Mouse (Mus musculus) heart, embryonic 12.5 days (tissue): ENCODE results near the gene Spats1. TPM values are rescaled to one million over a fixed set of nuclear protein-coding genes. Genes with fewer than 3 reads are reported as not detected.
"Not testable (repeated sequence)": the region's sequence is repeated elsewhere in the genome, so short reads cannot be mapped to it uniquely, and the experiment has no call there.

Source experiments
- ATAC-seq: fragments of 200-750 bp; cut with Nextera tagmentation; 2 replicates; pipeline ENCODE4 v1.8.0; 2017; ENCODE audit warnings: moderate TSS enrichment, moderate library complexity; ENCODE audit not compliant: insufficient number of reproducible peaks, low FRiP score
- H3K27ac ChIP-seq: fragments of 300-500 bp; sonication (generic); 2 replicates; pipeline ENCODE4 v1.5.1; 2016; ENCODE audit warnings: mild to moderate bottlenecking, moderate library complexity; ENCODE audit not compliant: poor library complexity, severe bottlenecking
- H3K27me3 ChIP-seq: fragments of 300-500 bp; sonication (generic); replicated peaks from 2 replicates; pipeline ENCODE4 v1.6.1; 2016; ENCODE audit warnings: mild to moderate bottlenecking, moderate library complexity
- H3K36me3 ChIP-seq: fragments of 300-500 bp; sonication (generic); 2 replicates; pipeline ENCODE4 v1.6.1; 2016; ENCODE audit warnings: mild to moderate bottlenecking, moderate library complexity
- H3K4me1 ChIP-seq: fragments of 300-500 bp; sonication (generic); replicated peaks from 2 replicates; pipeline ENCODE4 v1.6.1; 2016; ENCODE audit warnings: mild to moderate bottlenecking
- H3K4me2 ChIP-seq: fragments of 300-500 bp; sonication (generic); 2 replicates; pipeline ENCODE4 v1.6.1; 2016; ENCODE audit warnings: mild to moderate bottlenecking, moderate library complexity
- H3K4me3 ChIP-seq: fragments of 300-500 bp; sonication (generic); 2 replicates; pipeline ENCODE4 v1.5.1; 2016; ENCODE audit warnings: mild to moderate bottlenecking
- H3K9ac ChIP-seq: fragments of 300-500 bp; sonication (generic); 2 replicates; pipeline ENCODE4 v1.6.1; 2016; ENCODE audit warnings: mild to moderate bottlenecking, moderate library complexity
- H3K9me3 ChIP-seq: fragments of 300-500 bp; sonication (generic); replicated peaks from 2 replicates; pipeline ENCODE4 v1.6.1; 2016; ENCODE audit warnings: mild to moderate bottlenecking, moderate library complexity
- WGBS: fragments of 180-500 bp; shearing (Covaris S2); methylation state at CpG from one replicate; pipeline ENCODE4 v1.1.7; 2016; 5-methylcytosine and 5-hydroxymethylcytosine counted together
- polyA plus RNA-seq: library from polyadenylated mRNA; unstranded; fragments of >200 nt; fragmentation: Nextera tagmentation; extraction: Ambion mirVana; gene quantifications from 2 replicates; pipeline ENCODE4 v1.2.1, GENCODE M21; 2016

Spats1 gene
- polyA plus RNA-seq, 1 experiment from 2014 or later, result 0.66 TPM

- Histone ChIP-seq H3K9me3 (no peaks in the 10 kb centered on the region), H3K9ac (no peak overlapping the region), H3K4me1 (peaks cover 4% of the 10 kb centered on the region), H3K27ac (no peak overlapping the region), H3K36me3 (peaks cover 5% of the 10 kb centered on the region; the same call in 1 of the 2 replicates), H3K4me3 (no peak overlapping the region), H3K27me3 (no peaks in the 10 kb centered on the region), H3K4me2 (no peak overlapping the region)
- 56% methylated on average over 2 of the region's 2 CpGs for WGBS
- no peak for ATAC-seq
Observed at GRCm38 (mm10) chr17:45447063-45447462, 28.2 kb downstream of the Spats1 start.

GRCm38 (mm10) chr17:45445923-45446322, 29.3 kb downstream of the Spats1 start:
- no peak overlapping the region for H3K4me2 ChIP-seq
- WGBS, result 79% methylated on average over 4 of the region's 4 CpGs
- peaks cover 7% of the 10 kb centered on the region; the same call in 1 of the 2 replicates for H3K36me3 ChIP-seq
- peaks cover 4% of the 10 kb centered on the region for H3K4me1 ChIP-seq
- H3K9me3 ChIP-seq, result no peaks in the 10 kb centered on the region
- no peak overlapping the region for H3K4me3 ChIP-seq
- no peak overlapping the region for H3K27ac ChIP-seq
- H3K9ac ChIP-seq, result no peak overlapping the region
- ATAC-seq, result no peak
- no peaks in the 10 kb centered on the region for H3K27me3 ChIP-seq

DNA sequence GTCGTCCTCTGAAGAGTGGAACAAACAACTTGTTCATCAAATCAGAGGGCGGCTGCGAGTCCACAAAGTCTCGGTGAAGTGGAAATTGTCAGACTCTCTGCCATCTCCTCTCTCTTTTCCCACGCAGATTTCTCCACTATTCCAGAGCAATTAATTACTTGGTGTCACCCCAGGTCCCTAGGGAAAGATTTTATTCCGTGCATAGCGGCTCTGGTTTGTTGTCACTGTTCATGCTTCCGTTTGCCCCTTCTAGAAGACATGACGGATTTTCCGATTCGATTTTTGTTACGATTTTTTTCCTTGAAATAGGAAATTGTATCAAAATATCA, 41.0 kb downstream of the Spats1 start:
- ATAC-seq, result no peak
- peaks cover 13% of the 10 kb centered on the region for H3K36me3 ChIP-seq
- peak overlapping the region; percentile 94 for H3K4me3 ChIP-seq
- H3K4me1 ChIP-seq, result peaks cover 18% of the 10 kb centered on the region
- H3K9me3 ChIP-seq, result no peaks in the 10 kb centered on the region
- peak overlapping the region; percentile 98 for H3K27ac ChIP-seq
- H3K9ac ChIP-seq, result peak overlapping the region; percentile 89
- H3K27me3 ChIP-seq, result no peaks in the 10 kb centered on the region
- 5% methylated on average over 12 of the region's 12 CpGs for WGBS
- H3K4me2 ChIP-seq, result peak overlapping the region; percentile 92

DNA sequence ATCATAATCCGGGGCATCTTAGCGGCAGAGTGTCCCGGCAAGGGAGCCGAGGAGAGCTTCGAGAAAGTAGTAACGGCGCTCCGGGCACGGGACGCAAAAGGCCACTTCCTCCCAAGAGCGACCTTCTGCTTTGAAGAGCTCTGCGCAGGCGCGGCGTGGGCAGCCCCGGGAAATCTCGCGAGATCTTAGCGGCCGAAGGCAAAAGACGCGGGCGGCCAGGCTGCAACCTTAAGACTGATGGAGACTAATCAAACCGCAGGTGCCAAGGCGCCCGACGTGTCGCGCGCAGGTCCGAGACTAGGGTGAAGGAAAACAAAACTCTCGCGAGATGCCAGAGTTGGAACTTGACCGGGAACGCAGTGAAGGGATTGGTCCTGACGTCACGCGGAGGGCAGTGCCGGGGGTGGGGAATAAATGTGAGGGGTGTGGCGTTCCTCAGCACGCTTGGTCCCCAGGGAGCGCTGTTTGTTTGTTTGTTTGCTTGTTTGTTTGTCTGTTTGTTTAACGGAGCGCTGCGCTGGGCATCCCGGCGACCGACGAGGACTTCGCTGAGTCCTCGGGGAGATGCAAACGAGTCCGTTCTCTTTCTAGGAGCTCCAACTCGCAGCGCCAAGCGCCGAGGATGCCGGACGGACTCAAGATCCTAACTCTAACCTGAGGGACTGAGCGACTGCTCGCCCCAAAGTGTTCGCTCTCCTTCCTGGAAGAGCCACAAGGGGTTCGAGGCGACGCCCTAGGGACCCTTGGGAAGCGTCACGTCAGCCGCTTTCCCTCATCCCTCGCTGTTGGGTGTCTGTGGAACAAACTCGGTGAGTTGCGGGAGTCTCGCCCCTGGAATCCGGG, 41.6 kb downstream of the Spats1 start, which contains the start of gene Cdc5l:
Cdc5l (minus strand) TSS at position 319 of the 843 bp plus-strand sequence.
- H3K9ac ChIP-seq, result peak within 1 kb of the TSS; percentile 89
- H3K4me2 ChIP-seq, result peak within 1 kb of the TSS; percentile 92
- H3K27ac ChIP-seq, result peak within 1 kb of the TSS; percentile 98
- peaks cover 18% of the 10 kb centered on the region for H3K4me1 ChIP-seq
- H3K4me3 ChIP-seq, result peak within 1 kb of the TSS; percentile 94
- WGBS, result under 1% methylated on average over 73 of the region's 73 CpGs
- no peaks in the 10 kb centered on the region for H3K9me3 ChIP-seq
- H3K27me3 ChIP-seq, result no peaks in the 10 kb centered on the region
- peaks cover 13% of the 10 kb centered on the region for H3K36me3 ChIP-seq
- peak; percentile 97 for ATAC-seq

GRCm38 (mm10) chr17:45432706-45433398, 42.4 kb downstream of the Spats1 start:
- Histone ChIP-seq H3K27me3 (no peaks in the 10 kb centered on the region), H3K4me3 (peak overlapping the region; percentile 94), H3K4me2 (peak overlapping the region; percentile 92), H3K9me3 (no peaks in the 10 kb centered on the region), H3K36me3 (peaks cover 11% of the 10 kb centered on the region), H3K27ac (peak overlapping the region; percentile 98), H3K9ac (peak overlapping the region; percentile 89), H3K4me1 (peaks cover 18% of the 10 kb centered on the region)
- WGBS, result 1% methylated on average over 61 of the region's 62 CpGs
- peak; percentile 80 for ATAC-seq

GRCm38 (mm10) chr17:45432007-45432406, 43.2 kb downstream of the Spats1 start:
- peak overlapping the region; percentile 89 for H3K9ac ChIP-seq
- peaks cover 18% of the 10 kb centered on the region for H3K4me1 ChIP-seq
- WGBS, result 74% methylated on average over 3 of the region's 3 CpGs
- no peak overlapping the region for H3K27ac ChIP-seq
- no peaks in the 10 kb centered on the region for H3K27me3 ChIP-seq
- no peaks in the 10 kb centered on the region for H3K9me3 ChIP-seq
- peak overlapping the region; percentile 92 for H3K4me2 ChIP-seq
- no peak for ATAC-seq
- peaks cover 15% of the 10 kb centered on the region for H3K36me3 ChIP-seq
- peak overlapping the region; percentile 94 for H3K4me3 ChIP-seq

DNA sequence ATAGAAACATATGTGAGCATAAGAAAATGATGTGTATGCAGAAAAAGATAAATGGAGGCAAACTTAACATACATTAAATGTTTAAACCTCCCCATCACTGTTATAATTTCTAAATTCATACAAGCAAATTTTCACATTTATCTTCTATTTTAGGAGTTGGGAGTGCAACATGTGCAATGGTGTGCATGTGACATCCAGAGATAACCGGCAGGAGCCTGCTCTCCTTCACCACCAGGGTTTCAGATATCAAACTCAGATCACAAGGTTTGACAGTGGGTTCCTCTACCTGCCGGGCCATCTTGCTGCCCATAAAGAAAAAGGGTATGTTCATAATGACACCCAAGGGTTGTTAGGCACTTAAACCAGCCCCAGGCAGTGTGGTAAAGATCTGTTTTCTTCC, 57.8 kb downstream of the Spats1 start:
- peaks cover 66% of the 10 kb centered on the region for H3K36me3 ChIP-seq
- no peak for ATAC-seq
- H3K4me2 ChIP-seq, result no peak overlapping the region
- 78% methylated on average over 2 of the region's 2 CpGs for WGBS
- no peaks in the 10 kb centered on the region for H3K27me3 ChIP-seq
- H3K4me3 ChIP-seq, result no peak overlapping the region
- no peaks in the 10 kb centered on the region for H3K9me3 ChIP-seq
- no peaks in the 10 kb centered on the region for H3K4me1 ChIP-seq
- H3K27ac ChIP-seq, result no peak overlapping the region
- no peak overlapping the region for H3K9ac ChIP-seq

DNA sequence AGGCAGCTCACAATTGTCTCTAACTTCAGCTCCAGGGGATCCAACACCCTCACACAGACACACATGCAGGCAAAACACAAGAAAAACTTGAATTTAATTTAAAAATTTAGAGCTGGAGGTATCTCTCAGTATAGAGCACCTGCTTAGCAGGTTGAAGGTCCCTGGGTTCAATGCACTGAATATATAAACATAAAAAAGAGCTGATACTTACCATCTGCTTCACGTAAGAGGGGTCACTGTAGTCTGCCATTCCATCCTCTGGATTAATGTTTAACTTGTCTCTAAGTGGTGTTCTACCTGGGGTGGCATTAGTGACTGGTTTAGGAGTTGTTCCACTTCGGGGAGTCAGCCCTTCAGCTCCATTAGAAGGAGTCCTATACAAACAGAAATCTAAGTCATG, 63.6 kb downstream of the Spats1 start:
- 95% methylated on average over 2 of the region's 2 CpGs for WGBS
- not testable (repeated sequence) for H3K27ac ChIP-seq, H3K4me1 ChIP-seq, H3K9ac ChIP-seq, H3K4me3 ChIP-seq, H3K27me3 ChIP-seq, ATAC-seq, H3K9me3 ChIP-seq, H3K4me2 ChIP-seq
- peaks cover 81% of the 10 kb centered on the region for H3K36me3 ChIP-seq

DNA sequence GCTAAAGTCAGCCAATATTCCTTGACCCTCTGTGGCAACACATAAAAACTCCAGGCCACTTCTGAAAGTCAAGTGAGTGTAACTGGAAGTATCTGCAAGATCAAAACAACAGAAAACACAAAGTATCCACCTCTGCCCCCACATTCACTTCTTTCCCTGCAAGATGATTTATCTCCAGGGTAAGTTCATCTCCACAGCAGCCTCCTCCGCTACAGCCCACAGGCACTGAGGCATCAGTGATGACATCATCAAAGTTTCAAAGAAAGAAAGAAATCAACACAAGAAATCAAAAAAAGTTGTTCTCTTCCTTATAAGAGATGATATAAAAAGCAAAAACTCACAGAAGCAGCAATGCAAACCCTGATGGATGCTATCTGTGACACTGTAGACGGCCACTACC, 66.5 kb downstream of the Spats1 start:
- H3K9ac ChIP-seq, result no peak overlapping the region
- 86% methylated on average over 2 of the region's 2 CpGs for WGBS
- no peak overlapping the region for H3K27ac ChIP-seq
- ATAC-seq, result no peak
- no peaks in the 10 kb centered on the region for H3K27me3 ChIP-seq
- H3K36me3 ChIP-seq, result peaks cover 86% of the 10 kb centered on the region
- no peak overlapping the region for H3K4me2 ChIP-seq
- no peaks in the 10 kb centered on the region for H3K4me1 ChIP-seq
- no peak overlapping the region for H3K4me3 ChIP-seq
- H3K9me3 ChIP-seq, result no peaks in the 10 kb centered on the region

DNA sequence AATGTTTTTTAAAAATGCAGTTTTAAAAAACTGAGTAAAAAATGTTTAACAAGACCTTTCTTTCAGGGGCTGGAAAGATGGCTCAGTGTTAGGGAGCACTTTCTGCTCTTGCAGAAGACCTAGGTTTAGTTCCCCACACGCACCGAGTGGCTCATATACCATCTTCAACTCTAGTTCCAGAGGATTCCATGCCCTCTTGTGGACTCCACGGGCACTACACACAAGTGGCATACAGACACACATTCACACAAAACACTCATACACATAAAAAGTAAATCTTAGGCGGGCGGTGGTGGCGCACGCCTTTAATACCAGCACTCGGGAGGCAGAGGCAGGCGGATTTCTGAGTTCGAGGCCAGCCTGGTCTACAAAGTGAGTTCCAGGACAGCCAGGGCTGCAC, 68.9 kb downstream of the Spats1 start:
- 94% methylated on average over 10 of the region's 10 CpGs for WGBS
- H3K9me3 ChIP-seq, result no peaks in the 10 kb centered on the region
- H3K4me2 ChIP-seq, result no peak overlapping the region
- H3K9ac ChIP-seq, result no peak overlapping the region
- H3K27me3 ChIP-seq, result no peaks in the 10 kb centered on the region
- no peak overlapping the region for H3K27ac ChIP-seq
- H3K4me1 ChIP-seq, result peaks cover 4% of the 10 kb centered on the region; the same call in 1 of the 2 replicates
- no peak overlapping the region for H3K4me3 ChIP-seq
- ATAC-seq, result no peak
- H3K36me3 ChIP-seq, result peaks cover 68% of the 10 kb centered on the region

DNA sequence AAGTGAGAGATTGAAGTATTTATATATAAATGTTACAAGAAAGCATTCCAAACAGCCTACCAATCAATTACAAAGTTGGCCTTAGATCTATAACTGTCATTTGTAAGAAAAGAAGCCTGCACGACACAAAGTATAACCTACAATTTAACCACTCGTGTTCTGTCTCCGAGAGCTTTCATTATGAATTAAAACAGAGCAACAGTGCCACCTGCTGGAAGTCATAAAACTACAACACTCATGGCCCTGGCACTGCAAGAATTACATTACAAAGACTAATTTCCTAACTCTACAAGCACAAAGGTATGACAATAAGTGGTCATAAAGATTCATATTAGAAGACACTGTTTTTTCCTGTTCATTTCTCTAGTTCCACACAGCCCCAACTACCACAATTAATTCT, 72.0 kb downstream of the Spats1 start:
- peaks cover 47% of the 10 kb centered on the region for H3K36me3 ChIP-seq
- no peak overlapping the region for H3K4me3 ChIP-seq
- 25% methylated on average over 3 of the region's 3 CpGs for WGBS
- H3K27me3 ChIP-seq, result no peaks in the 10 kb centered on the region
- H3K9me3 ChIP-seq, result no peaks in the 10 kb centered on the region
- no peak overlapping the region for H3K4me2 ChIP-seq
- ATAC-seq, result no peak
- H3K27ac ChIP-seq, result no peak overlapping the region
- H3K4me1 ChIP-seq, result peaks cover 25% of the 10 kb centered on the region
- H3K9ac ChIP-seq, result no peak overlapping the region
